Mouse (Mus musculus): ENCODE data around the gene Kif20b. TPM values are rescaled to one million over a fixed set of nuclear protein-coding genes. Genes with fewer than 3 reads are reported as not detected.

The Kif20b gene
- 1.5 and 1.7 TPM in 2 replicates for polyA plus RNA-seq (2012; rRNA removed)

DNA sequence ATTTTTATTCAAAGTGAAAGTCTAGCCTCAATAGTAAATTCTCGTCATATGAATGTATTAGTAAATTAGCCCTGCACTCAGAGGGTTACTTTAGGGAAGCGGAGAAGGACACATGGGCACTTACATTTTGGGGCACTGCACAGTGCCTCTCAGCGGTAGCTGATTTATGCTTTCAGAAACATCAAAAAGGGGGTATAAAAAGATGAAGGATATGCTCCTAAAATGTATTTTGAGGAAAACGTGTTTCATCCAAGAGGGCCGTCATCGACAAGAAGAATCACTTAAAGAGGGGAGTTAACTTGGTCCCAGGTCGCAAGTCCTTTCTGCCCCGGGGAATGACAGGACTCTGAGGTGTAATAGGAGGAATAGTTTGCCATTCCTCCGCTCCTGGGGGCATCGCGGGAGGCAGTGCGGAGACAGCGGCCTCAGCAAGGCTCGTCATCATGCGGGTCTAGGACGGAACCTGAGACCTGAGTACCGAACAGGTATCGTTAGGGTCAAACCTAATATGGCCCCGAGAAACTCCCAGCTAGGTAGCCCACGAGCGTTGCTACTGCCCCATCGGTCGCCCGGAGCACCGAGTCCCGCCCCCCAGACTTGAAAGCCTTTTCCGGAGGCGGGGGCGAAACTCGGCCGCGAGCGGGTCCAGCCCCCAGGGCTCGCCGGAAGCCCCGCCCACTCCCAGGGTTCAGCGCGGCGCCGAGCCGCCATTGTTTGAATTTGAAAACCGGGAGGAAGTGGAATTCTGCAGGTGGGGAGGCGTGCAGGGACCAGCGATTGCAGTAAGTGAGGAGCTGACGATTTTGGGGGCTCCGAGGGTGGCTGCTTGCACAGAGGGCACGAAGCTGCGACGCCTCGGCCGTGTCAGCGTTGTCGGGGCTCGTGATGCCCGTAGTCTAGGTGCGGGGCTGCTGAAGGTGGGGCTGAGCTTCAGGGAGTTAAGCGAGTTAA, at the start of gene Kif20b:
Gene Kif20b (plus strand): TSS at position 710 of the 951 bp plus-strand sequence.
- peak; percentile 54 to 91 for DNase-seq (ENCODE audit: extremely low spot score in 1 of 2, low spot score in 1 of 2)

DNA sequence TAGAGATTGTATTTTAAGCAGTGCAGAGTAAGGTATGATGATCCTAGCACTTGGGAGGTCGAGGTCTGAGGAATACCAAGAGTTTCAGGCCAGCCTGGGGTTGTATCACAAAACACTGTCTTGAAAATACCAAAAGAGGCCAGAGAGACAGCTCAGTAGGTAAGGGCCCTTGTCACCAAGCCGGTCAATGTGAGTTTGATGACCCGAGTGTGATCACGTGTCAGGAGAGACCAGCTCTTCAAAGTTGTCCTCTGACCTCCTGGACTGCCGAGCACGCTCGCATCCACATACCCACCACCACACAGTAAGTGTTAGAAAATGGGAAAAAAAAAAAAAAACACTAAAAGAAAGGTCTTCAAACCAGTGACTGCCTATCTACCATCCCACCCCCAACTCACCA, 45.5 kb upstream of the Kif20b start:
- DNase-seq (ENCODE audit: extremely low spot score in 1 of 2, low spot score in 1 of 2), result no peak

DNA sequence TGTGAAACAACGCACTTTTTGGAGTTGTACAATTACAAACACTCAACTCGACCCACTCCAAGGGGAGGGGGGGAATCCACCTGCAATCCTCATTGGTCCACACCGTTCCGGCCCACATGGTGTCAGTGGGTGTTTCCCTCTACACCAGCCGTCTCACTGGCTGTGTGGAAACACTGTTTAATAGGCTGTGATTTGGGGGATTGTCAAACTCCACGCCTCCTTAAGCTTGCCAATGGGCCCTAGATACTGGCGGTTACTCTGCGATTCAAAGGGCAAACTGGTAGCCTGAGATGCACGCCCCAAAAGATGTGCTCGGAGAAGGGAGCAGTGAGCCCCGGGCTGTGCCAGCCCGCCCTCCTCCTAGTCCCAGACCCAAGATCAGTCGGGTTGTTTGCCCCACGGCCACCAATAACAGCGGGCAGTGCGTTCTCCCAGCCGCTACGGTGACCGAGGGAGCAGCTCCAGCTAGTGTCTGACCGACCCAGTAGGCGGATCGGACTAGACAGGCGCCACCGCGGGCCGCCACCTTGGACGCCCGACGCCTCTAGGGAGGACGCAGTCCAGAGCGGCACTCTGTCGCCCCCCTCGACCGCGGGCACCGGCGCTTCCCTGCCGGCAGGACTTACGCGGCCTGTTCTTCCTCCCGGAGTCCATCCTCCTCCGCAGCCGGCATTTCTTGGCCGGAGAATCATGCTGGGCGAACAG, 44.1 kb upstream of the Kif20b start:
- peak; percentile 91 to 92 for DNase-seq (ENCODE audit: extremely low spot score in 1 of 2, low spot score in 1 of 2)

DNA sequence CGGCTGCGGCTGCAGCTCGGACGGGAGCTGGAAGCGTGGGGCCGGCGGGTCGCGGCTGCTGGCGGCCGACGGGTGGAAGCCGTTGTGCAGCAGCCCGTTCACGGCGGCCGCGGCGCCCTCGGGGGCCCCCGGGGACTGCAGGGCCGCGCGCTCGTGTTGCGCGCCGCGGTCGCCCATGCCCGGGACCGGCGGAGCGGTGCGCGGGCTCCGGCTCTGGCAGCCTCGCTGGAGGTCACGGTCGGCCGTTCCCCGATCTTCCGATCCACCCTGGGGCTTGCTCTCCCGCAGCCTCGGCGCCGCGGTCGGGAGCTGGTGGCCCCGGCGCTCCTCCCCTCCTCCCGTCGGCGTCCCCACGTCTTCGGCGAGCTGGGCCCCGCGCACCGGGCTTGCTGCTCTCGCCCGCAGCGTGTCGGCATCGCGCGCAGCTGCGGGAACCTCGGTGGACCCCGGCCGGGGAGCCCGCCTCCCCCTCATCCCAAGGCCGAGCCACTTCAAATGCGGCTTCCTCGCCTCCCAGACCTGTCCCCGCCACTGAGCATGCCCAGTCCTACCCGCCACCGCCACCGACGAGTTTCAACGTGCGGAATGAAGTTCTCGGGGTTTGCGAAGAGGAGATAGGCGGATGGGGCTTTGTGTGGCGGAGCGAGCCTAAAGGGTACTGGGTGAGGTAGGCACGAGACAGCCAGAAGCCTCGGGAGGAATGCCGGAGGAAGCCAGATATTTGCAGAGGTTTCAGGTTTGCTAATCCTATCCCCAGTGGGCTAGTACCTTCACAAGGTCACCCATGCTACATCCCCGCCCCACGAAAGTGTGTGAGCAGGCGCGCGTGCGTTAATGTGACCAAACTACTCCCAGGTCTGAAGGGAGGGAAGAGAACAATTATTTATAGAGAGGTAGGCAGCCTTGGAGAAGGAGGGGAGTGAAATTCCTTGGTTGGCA, 43.3 kb upstream of the Kif20b start, which contains the start of gene Pank1:
Gene Pank1 (minus strand): TSS at position 853 of the 939 bp plus-strand sequence.
- peak; percentile 55 to 82 for DNase-seq (ENCODE audit: extremely low spot score in 1 of 2, low spot score in 1 of 2)

DNA sequence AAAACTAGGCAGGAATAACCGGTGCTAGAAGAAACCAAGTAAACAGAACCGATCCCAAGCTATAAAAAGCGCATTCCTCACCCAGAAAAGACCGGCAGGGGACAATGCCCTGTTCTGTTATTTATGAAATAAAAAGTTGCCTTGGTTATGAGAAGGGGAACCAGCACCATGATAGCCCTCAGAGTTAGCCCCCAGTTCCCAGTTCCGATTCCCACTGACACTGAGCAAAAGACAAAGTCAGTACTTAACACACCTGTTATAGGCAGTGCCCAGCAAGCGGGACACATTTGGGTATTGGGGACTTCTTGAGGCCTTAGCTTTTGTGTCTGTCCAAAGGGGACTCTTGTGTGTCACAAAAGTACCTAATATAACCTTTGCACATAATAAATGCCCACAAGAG, 42.5 kb upstream of the Kif20b start:
- no peak for DNase-seq (ENCODE audit: extremely low spot score in 1 of 2, low spot score in 1 of 2)

DNA sequence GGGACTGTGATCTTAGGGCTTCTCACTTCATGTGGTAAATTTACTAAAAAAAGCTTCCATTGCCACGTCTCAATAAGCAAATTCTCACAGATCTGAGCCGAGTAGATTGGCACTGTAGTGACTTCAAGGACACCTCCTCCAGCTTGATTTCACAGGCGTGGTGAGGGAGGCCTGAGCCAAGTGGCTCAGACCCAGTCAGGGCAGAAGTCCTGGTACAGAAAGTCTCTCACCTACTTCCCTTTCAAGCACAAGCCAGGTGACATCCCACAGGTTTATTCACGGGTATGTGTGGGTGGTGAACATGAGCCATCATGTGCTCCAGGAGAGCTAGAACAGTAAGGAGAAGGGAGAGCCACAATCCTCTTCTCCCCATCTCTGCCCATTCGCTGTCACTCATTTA, 41.0 kb upstream of the Kif20b start:
- DNase-seq (ENCODE audit: extremely low spot score in 1 of 2, low spot score in 1 of 2), result peak in 1 of 2 experiments; percentile 20

DNA sequence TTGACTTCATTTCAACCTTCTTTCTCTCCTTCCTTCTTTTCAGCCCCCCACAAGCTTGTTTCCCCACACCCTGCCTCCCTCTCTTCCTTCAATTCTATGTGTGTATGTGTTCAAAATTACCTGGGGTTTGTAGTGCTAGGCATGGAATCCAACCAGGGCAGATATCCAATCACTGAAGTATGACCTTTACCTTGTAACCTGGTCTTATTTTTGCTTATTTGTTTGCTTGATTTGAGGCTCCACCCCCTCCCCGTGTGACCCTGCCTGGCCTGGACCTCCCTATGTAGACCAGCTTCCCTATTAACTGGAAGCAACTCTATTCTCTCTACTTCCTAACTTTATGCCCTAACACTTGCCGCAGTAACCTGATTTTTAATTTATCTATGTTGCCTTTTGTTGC, 39.7 kb upstream of the Kif20b start:
- DNase-seq (ENCODE audit: extremely low spot score in 1 of 2, low spot score in 1 of 2), result no peak

DNA sequence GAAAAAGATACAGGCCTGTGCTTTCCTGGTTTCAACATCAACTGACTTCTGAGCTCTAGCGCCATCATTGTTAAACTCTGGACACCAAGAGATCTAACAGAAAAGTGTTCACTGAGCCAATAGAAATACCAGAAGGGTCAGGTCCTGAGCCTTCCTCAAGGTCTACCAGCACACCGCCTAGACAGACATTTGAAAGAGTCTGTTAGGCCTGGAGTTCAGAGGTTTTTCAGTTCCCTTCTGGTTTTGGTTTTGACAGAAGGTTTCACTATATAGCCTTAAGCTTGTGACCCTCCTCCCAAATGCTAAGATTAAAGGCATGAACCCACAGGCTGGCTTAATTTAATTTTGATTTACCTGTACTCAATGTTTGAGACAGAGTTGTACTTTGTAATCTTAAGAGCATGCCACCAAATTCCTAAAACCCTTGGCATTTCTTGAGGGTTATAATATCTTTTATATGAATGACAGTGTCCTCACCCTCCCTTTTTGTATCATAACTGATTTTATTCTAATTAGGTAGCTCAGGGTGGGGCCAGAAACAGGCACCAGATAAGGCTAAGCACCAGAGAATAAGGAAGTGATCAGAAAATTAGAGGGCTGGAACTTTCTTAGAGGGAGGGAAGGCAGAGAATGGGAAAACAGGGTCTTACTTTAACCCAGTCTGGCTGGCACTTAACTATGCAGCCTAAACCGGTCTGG, 38.5 kb upstream of the Kif20b start:
- DNase-seq (ENCODE audit: extremely low spot score in 1 of 2, low spot score in 1 of 2), result no peak

DNA sequence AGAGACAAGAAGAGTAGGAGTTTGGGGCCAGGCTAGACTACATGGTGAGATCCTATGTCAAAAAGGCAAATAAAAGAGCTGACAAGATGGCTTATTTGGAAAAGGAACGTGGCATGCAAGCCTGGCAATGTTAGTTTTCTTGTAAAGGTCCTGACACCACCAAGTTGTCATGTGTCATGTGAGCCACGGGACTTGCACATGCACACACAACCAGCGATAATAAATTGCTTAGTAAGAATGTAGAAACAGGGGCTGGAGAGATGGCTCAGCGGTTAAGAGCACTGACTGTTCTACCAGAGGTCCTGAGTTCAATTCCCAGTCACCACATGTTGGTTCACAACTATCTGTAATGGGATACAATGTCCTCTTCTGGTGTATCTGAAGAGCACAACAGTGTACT, 35.8 kb upstream of the Kif20b start:
- no peak for DNase-seq (ENCODE audit: extremely low spot score in 1 of 2, low spot score in 1 of 2)

DNA sequence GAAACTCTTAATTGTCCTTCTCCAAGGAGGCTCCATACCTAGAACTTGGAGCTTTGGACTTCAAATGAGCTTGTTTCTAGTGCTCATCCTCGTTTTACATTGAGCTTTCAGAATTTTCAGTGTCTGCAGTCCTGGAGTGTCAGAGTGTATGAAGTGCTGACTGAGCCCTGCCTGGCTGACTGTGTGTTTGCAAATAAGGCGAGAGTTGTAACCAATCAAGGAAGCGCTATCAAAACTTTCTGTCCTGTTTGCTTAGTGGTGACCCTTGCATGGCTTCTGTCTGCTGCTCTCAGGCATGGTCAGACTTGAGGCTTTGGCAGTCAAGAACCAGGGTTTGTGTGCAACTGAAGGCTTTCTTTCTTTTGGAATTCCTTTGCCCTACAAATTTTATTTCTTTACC, 31.2 kb upstream of the Kif20b start:
- no peak for DNase-seq (ENCODE audit: extremely low spot score in 1 of 2, low spot score in 1 of 2)

DNA sequence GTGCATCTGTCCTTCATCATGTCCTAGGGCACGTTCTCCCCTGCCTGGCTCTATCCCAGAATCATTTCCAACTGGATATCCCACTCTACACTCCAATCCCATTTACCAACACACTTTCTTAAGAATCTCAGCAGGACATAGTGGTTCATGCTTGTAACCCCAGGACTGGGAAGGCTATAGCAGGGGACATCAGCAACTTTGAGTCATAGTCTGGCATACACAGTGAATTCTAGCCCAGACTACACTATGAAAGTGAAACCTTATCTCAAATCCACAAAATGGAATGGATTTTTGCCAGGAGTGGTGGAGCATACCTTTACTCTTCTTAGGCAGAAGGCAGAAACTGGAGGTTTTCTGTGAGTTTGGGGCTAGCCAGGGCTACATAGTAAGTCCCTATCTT, 30.6 kb upstream of the Kif20b start:
- DNase-seq (ENCODE audit: extremely low spot score in 1 of 2, low spot score in 1 of 2), result no peak

DNA sequence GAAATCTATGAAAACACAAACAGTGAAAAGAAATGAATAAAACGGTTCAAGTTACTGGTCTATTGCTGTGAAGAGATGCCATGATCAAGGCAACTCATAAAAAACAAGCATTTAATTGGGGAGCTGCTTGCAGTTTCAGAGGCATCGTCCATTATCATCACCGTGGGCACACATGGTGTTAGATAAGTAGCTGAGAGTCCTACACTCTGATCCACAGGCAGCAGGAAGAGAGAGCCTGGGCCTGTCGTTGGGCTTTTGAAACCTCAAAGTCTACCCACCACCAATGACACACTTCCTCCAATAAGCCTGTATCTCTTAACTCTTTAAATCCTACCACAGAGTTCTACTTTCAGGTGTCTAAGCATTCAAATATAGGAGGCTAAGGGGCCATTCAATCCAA, 27.1 kb upstream of the Kif20b start:
- no peak for DNase-seq (ENCODE audit: extremely low spot score in 1 of 2, low spot score in 1 of 2)

DNA sequence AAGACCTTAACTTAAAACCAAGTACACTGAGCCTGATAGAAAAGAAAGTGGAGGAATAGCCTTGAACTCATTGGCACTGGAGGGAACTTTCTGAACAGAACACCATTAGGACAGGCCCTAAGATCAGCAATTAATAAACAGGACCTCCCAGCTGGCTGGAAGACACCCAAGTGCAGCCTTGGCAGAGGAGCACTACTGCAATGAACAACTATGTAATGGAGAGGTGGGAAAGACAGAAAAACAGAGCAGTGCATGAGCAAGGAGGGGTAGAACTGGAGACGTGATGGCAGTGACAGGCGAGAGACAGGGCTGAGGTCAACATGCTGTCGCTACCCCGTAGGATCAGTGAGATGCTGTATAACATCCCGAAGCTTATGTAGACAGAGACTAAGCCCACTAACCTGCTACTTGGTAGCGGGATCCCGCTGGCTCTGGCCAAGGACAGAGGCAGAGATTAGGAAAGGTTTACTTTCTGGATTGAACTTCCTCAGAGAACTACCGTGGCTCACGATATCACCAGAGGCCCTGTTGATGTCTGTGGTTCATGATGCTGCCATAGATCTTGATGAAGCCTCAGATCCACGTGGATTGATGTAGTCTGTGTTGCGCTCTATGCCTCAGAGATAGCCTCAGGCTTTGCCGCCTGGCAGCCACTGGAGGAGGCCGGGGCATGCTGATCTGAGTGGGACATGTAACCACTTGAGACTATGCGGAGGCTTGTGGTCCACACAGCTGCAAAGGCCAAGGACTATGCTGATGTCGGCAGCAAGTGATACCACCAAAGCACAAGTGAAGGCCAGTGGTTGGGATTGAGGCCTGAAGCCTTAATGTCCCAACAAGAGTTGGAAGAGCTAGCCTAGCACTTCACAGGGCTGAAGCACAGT, 24.8 kb upstream of the Kif20b start:
- no peak for DNase-seq (ENCODE audit: extremely low spot score in 1 of 2, low spot score in 1 of 2)

DNA sequence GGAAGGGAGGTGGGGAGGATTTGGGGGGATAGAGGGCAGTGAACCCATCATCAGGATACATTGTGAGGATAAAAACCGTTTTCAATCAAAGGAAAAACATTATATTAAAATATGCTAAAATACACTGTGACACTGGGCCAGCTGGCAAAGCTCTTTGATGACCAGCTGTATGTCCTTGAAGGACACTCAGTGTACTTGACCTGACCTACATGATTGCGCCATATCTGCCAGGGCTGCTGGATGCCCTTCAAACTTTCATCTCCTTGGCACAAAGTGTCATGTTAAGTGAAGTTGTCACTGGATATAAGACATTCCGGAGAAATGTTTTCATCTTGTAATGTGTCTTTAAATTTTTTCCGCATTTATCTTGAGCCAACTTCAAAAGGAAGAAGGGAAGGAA, 23.2 kb upstream of the Kif20b start:
- DNase-seq (ENCODE audit: extremely low spot score in 1 of 2, low spot score in 1 of 2), result no peak

DNA sequence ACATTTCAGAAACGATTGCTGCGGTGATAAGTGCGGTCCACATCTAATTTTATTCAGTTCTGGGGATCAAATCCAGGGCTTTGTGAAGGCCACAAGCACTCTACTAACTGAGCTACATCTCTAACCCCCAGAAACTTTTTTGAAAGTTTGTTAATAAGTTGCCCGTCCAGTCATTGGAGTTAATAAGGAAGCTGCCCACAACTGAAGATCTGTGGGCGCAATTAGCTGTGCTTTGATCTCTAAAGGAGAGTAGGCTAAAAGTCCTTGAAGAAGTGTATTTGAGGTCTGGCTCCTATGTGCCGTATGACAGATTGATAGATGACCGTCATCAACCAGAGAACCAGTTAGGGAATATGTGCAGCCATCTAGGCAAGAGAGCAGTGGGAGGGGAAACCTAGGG, 20.9 kb upstream of the Kif20b start:
- no peak for DNase-seq (ENCODE audit: extremely low spot score in 1 of 2, low spot score in 1 of 2)

DNA sequence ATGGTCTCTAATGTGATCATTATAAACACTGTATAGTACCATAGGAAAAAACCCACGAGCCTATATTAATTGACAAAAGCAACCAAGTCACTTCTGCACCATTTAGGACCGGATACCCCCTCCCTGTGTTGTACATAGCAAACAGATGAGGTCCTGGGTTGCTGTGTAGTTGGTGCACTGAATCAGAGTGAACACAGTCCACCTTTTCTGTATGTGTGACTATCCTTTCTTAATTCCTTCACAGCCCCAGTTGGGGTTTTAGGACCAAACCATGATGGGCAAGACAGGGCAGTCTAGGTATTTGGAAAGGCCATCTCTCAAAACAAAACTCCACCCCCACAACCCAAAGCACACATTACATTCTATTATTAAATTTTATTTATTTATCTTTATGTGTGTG, 20.4 kb upstream of the Kif20b start:
- no peak for DNase-seq (ENCODE audit: extremely low spot score in 1 of 2, low spot score in 1 of 2)

DNA sequence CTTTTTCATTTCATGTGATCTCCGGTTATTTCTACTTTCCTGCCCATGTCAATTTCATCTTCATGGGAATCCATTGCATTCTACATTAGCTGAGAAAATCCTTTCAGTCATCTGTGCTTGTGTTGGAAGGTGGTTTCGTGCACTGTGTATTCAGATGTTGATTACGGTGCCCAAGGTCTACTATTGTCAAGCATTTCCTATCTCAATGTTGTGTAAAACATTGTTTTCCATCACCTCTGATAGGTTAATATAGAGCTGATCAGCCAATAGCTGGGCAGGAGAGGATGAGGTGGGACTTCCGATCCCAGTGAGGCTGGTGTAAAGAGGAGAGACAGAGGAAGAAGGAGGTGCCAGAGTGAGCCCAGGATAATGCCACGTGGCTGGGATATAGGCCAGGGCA, 18.1 kb upstream of the Kif20b start:
- no peak for DNase-seq (ENCODE audit: extremely low spot score in 1 of 2, low spot score in 1 of 2)

DNA sequence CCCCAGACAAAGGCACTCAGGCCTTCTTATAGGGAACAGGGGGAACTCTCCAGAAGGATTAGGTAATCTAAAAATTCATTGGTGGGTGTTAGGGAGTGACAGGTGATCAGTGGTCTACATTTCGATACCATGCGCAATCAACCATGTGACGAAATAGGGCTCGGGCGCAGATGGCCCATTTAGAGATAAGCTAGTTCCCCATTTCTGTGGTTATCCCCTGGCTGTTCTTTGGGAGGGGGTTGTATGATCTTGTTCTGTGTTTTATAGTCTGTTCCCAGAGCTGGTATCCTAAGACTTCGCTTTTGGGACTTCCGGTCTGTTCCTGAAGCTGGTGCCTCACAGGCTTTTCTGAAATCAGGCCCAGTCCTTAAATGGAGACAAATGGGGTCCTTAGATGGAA, 16.7 kb upstream of the Kif20b start:
- no peak for DNase-seq (ENCODE audit: extremely low spot score in 1 of 2, low spot score in 1 of 2)

DNA sequence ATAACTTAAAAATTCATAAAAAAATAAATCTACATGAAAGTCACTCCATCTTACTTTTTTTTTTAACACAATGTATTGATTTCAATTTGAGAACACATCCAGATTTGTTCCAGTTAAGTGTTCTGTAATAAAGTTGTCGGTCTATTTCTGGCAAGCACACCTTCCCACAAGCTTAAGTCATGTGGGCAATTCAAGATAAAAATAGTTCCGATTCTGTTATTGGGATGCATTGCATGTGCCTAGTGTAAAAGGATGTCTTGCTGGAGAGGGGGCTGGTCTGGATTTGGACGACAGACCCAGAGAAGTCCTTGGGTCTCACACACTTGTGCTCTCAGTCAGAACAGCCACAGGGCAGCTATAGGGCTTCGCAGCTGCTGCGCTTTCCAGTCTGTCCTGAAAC, 15.4 kb upstream of the Kif20b start:
- no peak for DNase-seq (ENCODE audit: extremely low spot score in 1 of 2, low spot score in 1 of 2)

Measured in frontal cortex, adult 2 months (tissue).